Mouse (Mus musculus) cerebellum, postnatal 10 days (tissue): ENCODE data around the gene Ifitm5.

ENCODE experiments used
- DNase-seq, 2 experiments: peaks; one replicate each; pipeline ENCODE4 v3.0.0; 2021; ENCODE audit warnings: mixed read lengths in 2 of 2

Ifitm5 gene

DNA sequence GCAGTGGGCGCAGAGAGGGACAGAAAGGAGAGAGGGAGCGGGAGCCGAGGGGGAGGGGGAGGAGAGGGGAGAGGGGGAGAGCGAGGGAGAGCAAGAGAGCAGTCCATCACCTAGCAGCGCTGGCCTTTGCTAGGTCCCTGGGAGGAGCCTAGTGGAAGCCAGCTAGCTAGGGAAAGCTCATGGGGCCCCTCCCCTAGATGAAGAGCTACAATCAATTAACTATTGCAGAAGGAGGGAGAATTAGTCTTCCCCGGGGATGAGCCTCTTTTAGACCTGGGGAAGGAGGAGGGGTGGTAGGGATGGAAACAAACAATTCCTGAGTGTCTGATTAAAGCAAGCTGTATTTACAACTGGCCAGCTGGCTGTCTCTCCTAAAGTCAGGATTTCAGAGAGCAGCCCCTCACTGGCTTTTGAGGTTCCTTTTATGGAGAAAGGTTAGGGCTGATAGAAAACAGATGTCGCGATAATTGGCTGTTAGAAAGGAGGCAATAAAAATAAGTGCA is 10.4 kb downstream of the Ifitm5 start:
- no peak for DNase-seq

DNA sequence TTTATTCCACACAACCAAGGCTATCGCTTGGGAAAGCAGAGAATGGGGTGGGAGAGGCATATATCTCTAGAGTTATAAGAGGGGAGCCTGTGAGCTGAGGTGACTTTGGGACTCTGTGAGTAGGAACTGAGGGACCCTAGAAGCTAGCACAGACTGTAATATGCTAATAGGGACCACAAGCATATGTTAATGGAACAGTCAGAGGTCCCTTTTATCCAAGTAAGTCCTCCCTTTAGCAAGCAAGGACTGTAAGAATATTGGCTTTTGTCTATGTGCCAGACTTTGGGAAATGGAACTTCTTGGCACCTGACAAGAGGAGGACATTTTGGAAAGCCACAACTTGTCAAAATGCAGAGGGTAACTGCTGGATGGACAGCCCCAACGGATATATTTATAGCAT is 11.2 kb downstream of the Ifitm5 start:
- no peak for DNase-seq

DNA sequence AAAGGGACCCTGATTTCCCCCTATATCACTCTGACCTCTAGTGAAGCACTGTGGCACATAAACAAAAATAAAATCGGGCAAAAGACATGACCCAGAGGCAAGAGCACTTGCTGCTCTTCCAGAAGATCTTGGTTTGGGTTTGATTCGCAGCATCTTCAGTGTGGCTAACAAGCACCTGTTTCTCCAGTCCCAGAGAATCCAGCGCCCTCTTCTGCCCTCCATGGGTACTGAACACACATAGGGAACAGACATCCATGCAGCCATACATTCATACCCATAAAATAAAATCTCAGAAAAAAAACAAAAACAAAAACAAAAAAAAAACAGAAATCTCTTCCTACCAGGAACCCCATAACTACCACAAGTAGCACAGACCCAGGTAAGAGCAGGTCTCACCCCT is 11.7 kb downstream of the Ifitm5 start:
- no peak for DNase-seq

DNA sequence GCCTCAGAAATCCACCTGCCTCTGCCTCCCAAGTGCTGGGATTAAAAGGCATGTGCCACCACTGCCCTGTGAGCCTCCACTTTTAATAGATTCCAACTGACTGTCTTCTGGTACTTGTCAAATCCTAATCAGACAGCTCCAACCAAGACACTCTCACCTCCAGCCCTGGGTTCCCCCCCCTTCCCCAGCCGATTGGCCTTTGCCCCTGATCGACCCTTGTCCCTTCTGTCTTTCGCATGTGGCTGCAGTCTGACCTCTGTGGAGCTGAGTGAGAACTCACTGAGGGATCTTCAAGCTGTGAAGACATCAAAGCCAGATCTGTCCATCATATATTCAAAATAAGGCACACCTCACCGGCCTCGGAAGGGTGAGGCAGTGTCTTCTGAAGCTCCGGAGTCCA is 22.9 kb downstream of the Ifitm5 start:
- no peak for DNase-seq

DNA sequence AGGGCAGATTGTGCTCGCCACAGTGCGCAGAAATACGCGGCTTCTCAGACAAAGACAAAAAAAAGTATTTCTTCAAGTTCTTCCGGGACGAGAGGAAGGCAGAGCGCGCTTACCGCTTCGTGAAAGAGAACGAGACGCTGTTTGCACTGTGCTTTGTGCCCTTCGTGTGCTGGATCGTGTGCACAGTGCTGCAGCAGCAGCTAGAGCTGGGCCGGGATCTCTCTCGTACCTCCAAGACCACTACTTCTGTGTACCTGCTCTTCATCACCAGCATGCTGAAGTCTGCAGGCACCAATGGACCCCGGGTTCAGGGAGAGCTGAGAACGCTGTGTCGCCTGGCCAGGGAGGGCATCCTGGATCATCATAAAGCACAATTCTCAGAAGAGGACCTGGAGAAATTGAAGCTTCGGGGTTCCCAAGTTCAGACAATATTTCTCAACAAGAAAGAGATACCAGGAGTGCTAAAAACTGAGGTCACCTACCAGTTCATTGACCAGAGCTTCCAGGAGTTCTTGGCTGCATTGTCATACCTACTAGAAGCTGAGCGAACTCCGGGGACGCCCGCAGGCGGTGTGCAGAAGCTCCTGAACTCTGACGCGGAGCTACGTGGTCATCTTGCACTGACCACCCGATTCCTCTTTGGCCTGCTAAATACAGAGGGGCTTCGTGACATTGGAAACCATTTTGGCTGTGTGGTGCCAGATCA is 26.9 kb downstream of the Ifitm5 start:
- no peak for DNase-seq

DNA sequence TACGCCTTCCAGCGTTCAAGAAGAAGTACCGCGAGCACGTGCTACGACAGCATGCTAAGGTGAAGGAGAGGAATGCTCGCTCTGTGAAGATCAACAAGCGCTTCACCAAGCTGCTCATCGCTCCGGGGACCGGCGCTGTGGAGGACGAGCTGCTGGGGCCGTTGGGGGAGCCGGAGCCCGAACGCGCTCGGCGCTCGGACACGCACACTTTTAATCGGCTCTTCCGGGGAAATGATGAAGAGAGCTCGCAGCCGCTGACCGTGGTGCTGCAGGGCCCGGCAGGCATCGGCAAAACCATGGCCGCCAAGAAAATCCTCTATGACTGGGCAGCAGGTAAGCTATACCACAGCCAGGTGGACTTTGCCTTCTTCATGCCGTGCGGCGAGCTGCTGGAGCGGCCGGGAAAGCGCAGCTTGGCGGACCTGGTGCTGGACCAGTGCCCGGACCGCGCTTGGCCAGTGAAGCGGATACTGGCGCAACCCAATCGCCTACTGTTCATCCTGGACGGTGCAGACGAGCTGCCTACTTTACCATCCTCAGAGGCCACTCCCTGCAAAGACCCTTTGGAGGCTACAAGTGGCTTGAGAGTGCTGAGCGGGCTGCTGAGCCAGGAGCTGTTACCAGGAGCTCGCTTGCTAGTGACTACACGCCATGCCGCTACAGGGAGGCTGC is 27.6 kb downstream of the Ifitm5 start:
- DNase-seq = peak; percentile 94 to 95

DNA sequence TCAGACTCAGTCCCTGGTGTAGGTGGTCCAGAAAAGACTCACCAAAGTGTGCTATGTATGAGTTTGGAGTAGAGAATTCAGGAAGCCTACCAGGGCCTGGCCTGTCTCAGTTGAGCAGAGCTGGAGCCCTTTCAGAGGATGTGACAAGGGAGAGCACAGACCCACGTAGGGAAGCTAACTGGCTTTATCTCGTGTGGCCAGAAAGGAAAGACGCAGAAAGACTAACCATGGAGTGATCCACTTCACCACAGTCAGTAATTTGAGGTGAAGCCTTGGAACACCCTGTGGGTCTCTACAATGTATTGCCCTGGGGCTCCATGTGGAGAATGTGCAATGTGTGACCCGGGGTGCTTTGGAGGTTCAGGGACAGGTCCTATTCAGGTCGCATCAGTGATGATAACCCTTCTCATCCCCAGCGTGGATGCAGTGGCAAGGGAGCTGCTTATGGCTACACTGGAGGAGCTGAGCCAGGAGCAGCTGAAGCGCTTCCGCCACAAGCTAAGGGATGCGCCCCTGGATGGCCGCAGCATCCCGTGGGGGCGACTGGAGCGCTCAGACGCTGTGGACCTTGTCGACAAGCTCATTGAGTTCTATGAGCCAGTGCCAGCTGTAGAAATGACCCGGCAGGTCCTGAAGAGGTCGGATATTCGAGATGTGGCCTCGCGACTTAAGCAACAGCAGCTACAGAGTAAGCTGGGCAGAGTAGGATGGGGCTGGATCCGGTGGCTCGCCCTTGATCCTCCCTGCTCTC is 28.7 kb downstream of the Ifitm5 start:
- DNase-seq = no peak

DNA sequence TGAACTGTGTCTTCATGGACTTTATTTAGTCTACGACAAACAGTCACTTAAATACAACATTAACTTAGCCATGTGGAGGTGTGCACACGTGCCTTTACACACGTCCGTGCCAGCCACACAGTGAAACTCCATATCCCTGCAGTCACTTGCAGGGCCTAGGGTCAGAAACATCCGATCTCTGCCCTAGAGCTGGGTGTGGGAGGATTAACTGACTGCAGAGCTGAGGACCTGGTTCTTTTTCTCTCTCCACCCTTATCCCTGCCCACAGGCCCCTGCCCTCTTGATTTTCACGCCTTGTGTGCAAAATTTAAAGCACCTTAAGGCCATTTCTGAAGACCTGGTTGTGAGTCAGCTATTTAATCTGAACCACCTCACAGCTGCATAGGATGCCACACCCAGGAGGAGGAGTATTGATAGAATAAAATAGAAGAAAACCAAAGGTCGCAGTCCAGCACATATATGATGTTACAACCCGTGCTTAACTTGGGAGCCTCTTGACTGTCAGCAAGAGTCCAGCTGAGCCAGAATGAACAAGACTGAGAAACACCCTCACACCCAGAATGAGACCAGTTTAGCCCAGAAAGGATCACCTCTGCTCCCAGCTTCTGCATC is 29.6 kb downstream of the Ifitm5 start, which contains the start of gene Nlrp6:
Nlrp6 (plus strand) TSS at position 485 of the 612 bp plus-strand sequence.
- no peak for DNase-seq

DNA sequence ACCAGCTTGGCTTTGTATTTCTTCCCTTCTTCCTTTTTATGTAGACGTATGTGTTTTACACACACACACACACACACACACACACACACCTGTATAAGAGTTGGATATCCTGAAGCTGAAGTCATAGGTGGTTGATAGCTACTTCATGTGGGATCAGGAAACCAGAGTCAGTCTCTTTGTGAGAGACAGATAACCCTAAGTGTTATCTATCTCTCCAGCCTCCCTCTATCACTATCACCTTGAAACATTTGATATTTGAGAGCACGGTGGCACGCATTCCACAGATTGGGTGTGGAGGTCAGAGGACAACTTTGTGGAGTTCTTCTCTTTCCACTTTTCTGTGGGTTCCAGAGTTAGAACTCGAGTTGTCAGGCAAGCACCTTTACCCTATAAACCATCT is 30.2 kb downstream of the Ifitm5 start:
- DNase-seq = no peak

- no peak for DNase-seq
Observed at GRCm38 (mm10) chr7:140914031-140914690, 35.9 kb downstream of the Ifitm5 start.

DNA sequence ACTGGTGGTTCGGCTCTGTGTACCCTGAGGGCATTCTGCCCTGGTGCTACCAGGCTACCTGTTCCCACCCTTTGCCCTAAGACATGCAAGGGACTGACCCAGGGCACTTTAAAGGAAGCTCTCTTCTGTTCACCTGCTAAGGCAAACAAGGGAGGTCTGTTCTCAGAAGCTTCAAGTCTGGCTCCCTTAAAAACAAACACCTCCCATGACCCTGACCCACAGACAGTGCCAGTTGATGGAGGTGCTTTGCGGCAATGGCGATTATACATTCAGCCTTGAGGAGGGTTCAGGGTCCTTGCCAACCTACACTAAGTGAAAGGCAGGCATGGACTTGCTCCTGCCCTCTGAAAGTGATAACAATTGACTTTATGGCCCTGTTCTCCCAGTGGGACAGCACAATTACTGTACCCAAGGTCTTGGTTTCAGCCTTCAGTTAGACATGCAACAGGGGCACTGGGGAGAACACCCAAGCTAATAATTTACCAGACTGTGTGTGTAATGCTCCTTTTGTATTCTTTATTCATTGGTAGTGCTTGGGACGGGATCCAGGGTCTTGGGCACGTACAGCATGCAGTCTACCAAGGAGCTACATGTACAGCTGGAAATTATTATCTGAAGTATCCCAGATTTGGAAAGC is 37.1 kb downstream of the Ifitm5 start:
- no peak for DNase-seq

- no peak for DNase-seq
Observed at GRCm38 (mm10) chr7:140912293-140912692, 37.8 kb downstream of the Ifitm5 start.

DNA sequence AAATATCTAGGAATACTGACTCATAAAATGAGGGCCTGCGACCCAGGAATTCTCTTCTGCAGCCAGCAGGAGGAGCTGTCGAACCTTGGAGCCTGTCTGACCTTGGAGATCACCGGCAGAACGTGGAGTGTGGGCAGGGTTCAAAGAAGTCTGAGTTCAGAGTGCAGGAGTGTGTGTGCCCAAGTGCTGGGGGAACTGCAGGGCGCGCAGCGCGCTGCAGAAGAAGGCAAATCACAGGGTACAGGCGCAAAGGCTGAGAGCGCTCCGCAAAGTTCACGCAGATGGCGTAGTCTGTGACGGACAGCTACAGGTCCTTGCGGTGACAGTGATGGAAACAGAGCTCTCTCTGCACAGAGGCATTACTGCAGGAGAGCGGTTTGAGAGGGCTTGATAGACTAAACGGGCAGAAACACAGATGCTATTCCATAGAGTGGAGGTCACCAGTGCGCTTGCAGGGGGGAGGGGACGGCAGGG is 41.4 kb downstream of the Ifitm5 start:
- peak; percentile 87 to 88 for DNase-seq

GRCm38 (mm10) chr7:140908181-140908580 is 41.9 kb downstream of the Ifitm5 start:
- DNase-seq = no peak

DNA sequence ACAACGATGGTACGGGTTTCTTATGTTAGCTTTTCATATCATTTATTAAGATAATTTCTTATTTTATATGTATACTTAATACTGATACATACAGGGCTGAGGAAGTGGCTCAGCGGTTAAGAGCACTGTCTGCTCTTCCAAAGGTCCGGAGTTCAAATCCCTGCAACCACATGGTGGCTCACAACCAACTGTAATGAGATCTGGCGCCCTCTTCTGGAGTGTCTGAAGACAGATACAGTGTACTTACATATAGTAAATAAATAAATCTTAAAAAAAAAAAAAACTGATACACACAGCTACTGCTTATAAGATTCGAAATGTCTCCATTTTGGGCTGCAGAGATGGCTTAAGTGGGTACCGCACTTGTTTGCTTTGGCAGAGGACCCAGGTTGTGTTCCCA is 42.4 kb downstream of the Ifitm5 start:
- DNase-seq = no peak

- no peak for DNase-seq
Observed at GRCm38 (mm10) chr7:140907131-140907530, 43.0 kb downstream of the Ifitm5 start.

- DNase-seq = no peak
Observed at GRCm38 (mm10) chr7:140905642-140906081, 44.4 kb downstream of the Ifitm5 start.

- DNase-seq = peak; percentile 91 to 95
Observed at GRCm38 (mm10) chr7:140903212-140903611, 46.9 kb downstream of the Ifitm5 start.

DNA sequence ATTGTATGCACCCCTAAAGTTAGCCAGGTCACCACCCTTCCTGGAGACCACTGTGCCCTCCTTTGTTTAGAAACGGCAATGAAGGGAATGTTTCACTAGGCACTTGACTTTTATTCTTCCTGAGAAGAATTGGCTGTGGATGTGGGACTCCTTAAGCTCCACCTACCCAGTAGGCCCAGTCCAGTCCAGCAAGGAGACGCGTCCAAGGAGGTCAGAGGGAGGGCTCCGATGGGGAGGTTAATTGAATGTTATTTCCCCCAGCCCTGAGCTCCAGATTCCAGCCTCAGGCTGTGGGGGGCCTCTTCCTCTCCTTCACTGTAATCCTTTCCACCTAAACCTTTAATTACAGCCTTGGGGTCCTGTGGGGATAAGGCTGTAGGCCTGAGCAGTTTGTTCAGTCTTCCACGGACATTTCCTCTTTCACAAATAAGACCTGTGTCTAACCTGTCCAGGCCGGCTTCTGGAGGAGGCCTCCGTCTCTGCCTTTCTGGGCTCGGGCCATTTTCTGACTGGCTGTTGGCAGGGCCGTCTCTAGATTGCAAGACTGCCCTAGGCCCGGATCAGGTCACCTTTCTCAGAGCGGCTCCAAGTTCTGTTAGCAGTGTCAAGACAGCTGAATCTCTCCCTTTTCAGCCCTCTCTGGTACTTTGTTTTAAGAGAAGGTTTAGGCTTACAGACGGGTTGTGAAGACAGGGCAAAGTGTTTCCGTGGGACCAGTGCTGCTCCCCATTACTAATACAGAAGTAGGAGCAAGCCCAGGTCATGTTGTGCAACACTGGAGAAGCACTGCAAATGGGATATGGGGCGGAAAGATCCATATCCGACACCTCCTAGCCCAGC is 47.8 kb downstream of the Ifitm5 start:
- DNase-seq = peak in 1 of 2 experiments; percentile 22

- peak; percentile 38 to 42 for DNase-seq
Observed at GRCm38 (mm10) chr7:140900220-140900619, 49.9 kb downstream of the Ifitm5 start, which contains the start of gene Cox8b. TSS of gene Cox8b (minus strand) at chr7:140900446.

- no peak for DNase-seq
Observed at GRCm38 (mm10) chr7:140899121-140899520, 51.0 kb downstream of the Ifitm5 start.
